Mouse (Mus musculus) adrenal gland, adult (tissue): Measurements from ENCODE around the gene Cbx4.

Experiments used
- DNase-seq, 2 experiments: peaks; one replicate each; pipeline ENCODE4 v3.0.0; 2022 to 2023; ENCODE audit warnings: low spot score in 1 of 2; ENCODE audit not compliant: inconsistent age in 2 of 2

Gene Cbx4

DNA sequence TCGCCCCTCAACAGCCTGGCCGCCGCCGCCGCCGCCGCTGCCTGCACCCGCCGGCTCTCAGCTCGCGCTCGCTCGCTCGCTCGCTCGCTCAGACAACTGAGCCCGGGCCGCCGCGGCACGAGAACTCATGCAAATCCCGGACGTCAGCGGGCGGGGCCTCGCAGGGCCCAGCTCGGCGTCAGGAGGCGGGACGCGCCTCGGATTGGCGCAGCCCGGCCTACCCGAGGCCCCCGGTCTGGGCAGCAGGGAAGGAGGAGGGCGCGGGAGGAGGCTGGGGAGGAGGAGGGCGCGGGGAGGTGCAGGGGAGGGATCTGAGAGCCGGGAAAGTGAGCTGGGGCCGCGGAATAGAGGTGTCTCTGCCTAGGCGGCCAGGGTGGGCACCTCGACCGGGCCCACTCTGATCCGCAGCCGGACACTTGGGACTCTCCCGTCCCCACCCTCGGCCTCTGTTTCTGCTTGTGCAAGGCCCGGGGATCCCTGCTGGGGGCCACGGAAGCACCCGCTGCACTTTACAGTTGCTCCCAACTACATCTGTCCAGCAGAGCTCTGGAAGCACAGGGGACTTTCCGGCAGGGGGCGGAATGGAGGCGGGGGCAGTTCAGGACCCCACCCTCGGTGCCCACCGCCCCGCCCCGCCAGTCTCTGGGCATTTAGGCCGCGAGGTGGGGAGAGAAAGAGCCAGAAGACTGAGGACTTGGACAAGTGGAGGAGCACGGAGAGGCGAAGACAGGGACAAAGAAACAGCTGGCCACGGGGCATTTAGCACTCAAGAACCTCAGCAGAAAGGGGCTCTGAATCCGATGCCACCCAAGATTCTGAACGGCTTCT, at the start of gene Cbx4:
TSS of gene Cbx4 (minus strand) at position 78 of the 828 bp plus-strand sequence.
- DNase-seq: peak; percentile 96 to 98

DNA sequence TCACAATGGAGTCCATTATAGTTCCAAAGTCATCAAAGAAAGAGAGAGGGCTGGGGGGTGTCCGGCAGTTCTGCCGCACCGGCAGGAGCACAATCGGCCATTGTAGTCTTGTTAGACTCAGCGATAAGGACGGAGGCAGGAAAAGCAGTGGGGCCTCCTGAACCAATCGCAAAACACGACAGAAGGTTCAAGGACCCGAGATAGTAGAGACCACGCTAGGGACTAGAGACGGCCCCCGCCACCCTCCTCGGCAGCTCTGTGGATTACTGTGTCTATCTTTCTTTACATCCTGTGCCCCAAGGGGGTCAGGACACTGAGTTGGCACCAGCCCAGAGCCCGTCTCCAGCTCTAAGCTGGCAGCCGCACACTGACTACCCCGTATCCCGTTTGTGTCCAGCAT, 48.6 kb upstream of the Cbx4 start:
- no peak for DNase-seq

DNA sequence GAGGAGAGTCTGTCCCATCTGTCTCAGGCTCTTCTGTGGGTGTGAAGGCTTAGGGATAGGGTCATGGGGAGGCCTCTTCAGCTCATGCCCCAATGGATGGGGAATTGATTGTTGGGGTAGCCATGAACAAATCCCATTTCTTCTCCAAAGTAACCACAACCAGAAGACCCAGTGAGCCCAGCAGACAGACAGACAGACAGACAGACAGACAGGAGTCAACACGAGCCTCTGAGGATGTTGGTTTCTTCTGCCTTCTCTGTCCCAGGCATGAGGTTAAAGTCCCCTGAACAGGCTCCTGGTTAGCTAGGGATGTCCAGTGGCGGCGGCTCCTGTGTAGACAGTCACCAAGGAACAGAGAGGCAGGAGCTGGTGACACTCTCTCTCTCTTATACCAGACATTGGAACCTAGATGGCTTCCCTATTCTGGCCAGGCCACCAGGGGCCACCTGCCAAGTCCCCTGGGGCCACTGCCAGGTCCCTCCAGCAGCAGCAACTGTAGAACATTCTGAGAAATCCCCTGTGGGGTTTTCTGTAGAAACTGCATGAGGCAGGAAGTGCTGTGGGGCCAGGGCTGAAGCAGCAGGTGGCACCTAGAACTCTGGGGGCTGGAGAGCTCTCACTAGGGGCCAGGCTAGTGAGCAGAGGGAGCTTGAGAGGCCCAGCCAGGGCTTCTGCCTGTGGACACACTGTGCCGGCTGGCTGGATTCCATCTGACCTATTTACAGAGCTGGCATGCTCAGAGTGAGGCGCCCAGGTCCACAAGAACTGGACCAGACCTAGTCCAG, 47.6 kb upstream of the Cbx4 start:
- peak; percentile 84 to 94 for DNase-seq

DNA sequence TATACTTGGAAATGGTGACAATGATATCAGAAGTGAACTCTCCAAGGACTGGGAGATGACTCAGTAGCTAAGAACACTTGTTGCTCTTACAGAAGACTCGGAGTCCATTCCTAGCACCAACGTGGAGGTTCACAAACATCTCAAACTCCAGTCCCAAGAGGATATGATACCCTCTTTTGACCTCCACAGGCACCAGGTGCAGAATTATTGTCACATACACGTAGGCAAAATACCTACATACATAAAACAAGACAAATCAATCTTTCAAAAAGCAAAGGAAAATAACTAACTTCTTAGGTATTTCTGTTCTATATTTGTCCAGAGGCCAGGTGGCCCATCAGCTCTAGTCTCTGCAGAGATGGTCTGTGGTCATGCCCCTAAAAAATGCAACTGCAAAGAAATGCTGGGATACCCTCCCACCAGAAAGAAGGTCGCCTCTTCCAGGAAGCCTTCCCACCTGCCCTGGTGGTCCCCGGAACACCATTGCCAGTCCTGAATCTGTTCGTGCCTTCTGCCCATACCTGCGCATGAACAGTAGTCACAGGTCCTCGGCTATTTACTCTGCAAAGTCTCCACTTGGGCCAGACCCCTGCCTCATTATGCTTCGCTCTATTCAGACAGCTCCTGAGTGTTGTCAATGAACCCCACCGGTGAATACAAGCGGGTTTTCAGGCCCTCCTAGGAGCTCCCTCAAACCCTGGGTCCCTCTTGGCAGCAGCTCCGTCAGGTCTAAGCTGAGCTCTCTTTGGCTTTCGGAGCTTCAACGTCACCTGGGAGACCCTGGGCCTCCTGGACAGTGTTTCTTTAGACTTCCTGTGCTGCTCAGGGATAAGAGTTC, 46.4 kb upstream of the Cbx4 start:
- DNase-seq: no peak

DNA sequence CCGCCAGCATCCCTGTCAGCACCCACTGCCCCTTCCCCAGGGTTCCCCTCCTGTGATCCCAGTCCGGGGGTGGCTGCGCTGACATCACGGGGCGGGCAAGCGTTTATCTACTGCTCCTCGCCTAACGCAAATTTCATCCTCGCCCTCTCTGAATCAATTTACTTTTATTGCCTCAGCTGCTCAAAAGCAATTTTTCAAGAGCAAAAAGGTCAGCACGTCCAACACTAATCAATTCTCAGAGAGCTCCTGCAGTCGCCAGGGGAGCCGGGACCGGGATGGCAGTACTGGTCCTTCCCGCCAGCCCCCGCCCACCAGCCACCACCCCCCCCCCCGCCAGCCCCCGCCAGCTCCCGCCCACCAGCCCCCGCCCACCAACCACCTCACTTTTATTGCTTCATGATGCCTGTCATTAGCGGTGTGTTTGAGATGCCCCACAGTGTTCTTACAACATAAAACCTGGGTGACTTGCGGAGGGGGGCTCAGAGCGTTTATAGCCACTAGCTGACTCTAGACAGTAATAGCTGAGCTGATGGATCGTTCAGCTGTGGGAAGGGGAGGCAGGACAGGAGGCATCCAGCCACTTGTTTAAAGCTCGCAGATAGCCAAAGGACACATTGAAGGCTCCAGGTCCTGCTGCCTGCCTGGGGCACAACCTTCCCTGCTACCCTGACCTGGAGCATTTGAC, 44.2 kb upstream of the Cbx4 start:
- peak in 1 of 2 experiments; percentile 64 for DNase-seq

DNA sequence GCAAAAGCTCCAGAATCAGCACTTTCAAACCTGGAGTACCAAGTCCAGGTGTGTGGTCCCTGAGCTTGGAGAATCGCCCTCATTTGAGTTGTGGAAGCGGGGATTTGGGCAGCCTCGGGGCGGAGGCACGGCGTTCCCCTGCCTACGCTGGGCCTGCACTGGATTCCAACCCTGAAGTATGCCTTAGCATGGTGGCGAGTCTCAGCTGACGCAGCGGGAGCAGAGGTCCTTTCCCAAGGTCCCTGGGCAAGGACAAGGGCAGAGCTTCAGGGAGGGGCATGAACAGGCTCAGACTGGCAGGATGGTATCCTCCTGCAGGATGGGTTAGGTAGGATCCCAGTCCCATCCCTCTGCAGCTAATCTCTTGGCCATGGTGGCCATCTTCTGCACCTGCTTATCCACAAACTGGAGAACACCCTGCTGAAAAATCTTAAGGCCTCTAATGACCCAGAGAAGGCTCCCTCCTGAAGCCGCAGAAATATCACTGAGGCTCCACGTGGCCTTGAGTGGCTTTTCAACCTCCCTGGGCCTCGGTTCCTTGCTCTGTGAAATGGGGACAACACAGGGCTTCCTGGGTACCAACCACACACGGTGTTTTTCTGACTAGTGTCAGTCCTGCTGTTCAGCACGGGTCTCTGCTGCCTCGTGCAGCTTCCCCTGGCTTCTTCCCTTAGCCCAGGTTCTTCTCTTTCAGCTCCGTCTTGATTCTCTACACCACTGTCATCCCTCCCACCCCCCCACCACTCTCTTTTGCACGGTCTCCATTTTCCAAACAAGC, 43.4 kb upstream of the Cbx4 start:
- peak; percentile 86 to 91 for DNase-seq

DNA sequence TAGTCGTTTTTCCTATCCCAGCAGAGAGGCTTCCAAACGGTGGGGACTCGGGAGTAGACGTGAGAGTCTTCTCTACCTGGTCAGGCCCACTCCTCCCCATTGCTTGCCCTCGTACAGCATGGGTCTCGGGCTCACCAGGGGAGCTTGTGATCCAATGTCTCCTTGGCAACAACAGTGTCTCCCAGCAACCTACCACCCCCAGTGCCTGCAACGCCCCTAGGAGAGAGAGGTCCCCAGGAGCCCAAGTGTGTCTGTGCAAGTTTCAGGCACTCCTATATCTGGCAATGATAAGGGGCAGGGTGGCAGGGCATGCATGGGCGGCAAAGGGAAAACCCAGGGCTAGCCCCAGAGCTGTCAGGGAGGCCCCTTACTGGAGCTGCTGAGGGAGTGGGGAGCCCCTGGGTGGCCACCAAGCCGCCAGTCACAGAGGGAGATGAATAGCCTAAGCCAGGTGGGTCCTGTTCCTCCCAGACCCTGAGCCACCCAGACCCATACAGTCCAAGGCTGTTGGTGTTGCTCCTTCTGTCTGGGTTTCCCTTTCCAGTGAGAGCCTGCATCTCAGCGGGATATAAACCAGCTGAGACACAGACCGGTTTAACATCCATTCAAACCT, 42.8 kb upstream of the Cbx4 start:
- peak in 1 of 2 experiments; percentile 77 for DNase-seq

DNA sequence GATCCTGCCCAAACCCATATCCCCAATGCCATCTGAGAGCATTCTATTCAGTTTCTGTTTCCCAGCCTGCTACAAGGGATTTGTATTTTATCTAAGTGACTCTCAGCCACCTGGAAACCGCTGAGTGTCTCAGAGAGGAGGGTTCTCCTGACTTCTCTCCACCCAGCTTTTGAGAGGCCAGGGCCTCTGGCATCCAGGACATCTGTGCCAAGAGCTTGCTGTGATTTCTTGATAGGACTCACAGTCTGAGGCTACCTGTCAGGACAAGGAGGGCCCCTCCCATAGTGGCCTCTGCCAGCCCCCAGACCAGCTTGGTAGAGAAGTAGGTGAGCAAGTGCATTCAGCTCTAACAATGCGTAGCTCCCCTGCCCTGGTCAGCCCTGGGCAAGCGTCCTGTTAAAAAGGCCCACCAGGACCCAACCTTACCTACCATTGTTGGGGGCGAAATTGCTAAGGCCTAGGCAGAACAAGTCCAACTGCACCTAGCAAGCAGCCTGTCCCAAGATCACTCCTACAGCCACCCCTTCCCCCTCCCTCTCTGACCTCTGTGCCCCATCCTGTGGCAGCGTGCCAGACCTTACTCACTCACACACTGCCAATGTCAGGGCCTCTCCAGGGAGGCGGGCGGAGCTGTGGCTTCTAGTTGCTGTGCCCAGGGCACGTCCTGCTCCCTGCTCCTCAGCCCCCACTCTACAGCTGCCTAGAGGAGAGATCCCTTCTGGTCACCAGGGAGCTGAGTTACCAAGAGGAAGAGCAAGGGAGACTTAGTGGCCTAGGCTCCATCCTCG, 41.9 kb upstream of the Cbx4 start:
- DNase-seq: peak; percentile 97 to 98

DNA sequence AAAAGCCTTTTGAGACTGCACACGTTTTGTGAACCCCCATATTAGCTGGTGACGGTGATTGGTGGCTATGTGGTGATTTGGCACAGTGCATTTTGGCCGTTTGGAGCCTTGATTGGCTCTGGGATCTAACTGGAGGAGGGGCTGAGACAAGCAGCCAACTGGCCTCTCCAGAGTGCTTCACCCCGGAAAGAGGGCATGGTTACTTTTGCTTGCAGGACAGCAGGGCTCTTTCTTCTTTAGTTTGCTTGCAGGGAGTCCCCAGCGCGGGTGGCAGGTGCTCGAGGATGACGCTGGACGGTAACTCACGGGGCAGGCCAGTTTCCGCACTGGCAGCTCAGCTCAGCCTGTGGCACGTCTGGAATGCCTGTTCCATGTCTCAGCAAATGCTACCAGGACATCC, 41.1 kb upstream of the Cbx4 start:
- DNase-seq: peak; percentile 71 to 88

DNA sequence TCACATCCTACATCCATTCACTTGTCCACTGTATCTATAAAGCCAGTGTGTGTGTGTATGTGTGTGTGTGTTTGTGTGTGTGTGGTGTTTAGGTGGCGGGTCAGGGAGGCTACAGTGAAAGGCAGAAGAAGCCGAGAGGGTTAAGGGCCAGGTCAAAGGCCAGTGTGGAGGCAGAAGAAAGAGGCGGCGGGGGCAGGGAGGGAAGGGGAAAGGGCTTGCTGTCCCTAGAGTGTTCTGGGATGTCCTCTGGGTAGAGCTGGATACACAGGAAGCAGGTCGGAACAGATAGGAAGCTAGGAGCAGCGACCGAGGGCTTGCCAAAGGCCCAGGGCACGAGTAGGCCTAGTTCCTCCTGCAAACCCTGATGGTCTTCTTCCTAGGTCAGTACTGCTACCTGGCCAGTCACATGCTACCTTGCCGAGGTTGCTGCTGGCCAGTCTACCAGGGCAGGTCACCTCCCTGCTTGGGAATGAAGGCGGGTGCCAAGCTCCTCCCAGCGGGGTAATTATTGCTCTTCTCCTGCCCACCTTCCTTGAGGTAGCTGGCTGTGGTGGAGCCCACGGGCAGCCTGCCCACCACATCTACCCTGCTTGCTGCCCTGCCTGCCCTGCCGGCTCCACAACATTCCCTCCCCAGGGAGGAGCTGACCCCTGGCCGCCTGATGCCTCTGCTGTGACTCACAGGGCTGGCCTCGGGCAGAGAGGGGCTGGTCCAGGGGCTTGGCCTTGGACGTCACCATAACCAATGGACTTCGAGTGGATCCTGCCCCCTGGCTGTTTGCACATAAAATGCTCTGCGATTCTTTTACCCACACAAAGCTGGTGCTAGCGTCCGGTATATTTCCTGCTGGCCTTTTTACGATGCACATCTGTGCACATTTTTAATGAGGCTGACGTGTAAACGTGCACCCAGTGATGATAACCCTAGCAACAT, 40.2 kb upstream of the Cbx4 start:
- peak; percentile 97 to 98 for DNase-seq

DNA sequence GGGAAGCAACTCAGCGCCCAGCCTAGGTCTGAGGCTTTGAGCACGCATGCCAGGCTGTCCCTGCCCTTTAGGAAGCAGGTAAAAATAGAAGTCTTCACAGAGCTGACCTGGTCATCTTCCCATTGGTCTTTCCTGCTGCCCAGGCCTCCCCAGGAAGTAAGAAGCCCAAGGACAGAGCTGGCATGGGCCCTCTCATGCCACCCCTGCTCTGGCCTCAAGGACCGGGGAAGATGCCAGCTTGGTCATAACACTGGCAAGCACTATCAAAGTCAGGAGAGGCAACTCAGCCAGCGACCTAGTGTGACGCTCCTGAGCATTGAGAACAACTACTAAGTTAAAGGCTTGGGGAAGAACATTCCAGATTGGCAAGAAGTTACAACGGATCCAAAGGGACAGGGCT, 38.5 kb upstream of the Cbx4 start:
- peak; percentile 92 to 96 for DNase-seq

DNA sequence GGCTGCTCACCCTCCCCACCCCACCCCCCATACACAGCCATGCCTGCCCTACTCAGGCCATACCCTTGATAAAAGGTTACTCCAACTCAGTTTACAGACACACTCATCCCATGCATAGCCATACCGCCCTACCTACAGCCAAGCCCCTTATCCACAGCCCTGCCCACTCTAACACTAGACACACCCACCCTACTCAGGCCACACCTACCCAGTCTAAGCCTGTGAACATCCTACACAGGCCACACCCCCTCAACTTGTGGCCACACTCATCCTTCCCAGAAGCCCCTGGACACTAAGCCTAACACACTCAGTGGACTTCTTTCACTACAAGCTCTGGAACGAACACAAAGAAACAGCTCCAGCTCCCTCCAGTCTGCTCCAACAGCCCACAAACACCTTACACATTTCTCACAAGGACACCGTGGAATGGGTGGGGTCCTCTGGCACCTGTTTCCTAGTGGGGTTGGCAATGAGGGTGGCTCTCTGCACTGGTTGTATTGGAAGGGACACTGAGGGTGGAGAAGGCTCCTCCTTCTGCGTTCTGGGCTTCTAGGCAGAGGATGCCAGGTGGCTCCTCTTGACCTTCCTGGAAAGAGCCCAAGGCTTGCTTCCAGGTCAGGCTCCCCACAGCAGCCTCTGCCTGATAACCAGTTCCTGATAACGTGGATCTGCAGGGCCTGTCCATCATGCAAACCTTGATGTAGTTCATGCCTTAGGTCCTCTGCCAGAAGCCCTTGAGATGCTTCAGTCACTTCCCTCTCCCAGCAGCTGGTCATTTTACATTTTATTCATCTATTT, 37.7 kb upstream of the Cbx4 start:
- peak; percentile 56 to 85 for DNase-seq

DNA sequence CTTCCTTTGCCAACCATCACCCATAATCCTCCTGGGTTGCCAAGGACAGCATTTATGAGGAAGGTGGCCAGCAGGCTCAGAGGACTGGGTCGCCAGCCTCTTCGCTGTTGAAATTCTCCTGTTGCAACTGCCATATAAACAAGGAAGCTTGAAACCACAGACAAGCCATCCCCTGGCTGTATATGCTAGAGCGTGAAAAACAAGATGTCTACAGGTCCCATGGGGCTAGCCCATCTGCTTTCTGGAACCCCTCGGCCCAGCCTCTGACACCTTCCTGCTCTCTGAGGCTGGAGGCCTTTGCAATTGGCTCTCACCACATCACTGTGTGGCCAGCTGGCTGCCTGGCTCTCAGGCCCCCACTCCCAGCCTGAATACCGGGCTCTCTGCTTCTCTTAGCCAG, 36.4 kb upstream of the Cbx4 start:
- peak in 1 of 2 experiments; percentile 32 for DNase-seq

DNA sequence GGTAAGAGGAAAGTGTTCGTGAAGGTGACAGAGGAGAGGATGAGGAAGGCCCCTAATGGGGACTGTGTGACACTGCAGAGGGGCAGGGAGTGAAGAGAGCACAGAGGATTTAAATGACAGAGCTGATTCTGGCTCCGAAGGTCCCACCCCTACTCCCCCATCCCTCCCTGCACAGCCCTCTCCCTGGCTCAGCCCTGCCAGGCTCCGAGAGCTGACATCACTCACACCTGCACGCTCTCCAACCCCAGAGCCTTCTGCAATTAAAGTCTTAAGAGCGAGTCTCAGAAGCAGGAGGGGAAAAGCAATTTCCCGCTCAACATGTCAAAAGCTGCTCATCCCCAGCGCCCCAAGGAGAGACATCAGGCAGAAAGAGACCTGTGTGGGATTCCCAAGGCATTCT, 32.9 kb upstream of the Cbx4 start:
- DNase-seq: no peak

DNA sequence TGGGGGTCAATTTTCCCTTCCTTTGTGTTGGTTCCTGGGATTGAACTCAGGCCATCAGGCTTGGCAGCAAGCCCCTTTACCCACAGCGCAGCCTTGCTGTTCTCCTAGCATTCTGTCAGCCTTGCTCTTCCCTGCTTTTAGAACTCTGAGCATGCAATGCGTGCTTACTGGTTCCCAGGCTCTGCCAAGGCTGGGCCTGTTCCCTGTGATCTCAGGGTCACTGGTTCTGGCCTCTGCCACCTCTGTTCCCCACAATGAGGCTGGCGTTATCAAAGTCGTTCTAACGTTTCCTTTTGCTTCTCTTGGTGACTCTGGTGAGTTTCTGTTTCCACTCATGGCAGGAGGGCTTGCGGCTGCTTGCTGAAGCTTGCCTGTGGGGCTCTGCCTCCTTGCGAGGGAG, 31.9 kb upstream of the Cbx4 start:
- DNase-seq: peak; percentile 59 to 85

DNA sequence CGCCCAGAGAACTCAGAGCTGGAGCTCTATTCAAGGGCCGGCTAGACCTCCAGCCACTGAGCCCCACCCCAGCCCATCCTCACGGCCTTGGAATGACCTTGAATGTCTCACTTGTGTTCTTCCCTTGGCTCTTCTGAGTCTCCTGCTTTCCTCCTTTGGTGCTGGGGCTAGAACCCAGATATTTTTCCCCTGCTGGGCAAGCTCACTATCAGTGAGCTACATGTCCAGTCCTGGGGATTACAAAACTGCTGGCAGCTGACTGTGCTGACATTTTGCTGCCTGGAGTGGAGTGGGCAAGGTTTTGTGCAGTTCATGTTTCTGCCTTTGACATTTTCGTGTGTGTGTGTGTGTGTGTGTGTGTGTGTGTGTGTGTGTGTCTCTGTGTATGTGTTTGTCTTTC, 31.0 kb upstream of the Cbx4 start:
- peak; percentile 69 to 84 for DNase-seq

DNA sequence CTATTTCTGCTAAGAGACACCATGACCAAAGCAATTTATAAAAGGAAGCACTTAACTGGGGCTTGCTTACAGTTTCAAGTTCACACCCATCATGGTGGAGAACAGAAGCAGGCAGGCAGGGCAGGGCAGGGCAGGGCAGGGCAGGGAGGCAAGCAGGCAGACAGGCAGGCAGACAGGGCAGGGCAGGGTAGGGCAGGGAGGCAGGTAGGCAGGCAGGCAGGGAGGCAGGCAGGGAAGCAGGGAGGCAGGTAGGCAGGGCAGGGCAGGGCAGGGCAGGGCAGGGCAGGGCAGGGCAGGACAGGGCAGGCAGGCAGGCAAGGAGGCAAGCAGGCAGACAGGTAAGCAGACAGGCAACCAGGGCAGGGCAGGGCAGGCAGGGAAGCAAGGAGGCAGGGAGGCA, 26.7 kb upstream of the Cbx4 start:
- no peak for DNase-seq
